Mouse (Mus musculus): ENCODE results near the gene Ndufaf7. TPM values are rescaled to one million over a fixed set of nuclear protein-coding genes. Genes with fewer than 3 reads are reported as not detected.

Gene Ndufaf7
- polyA plus RNA-seq, 1 experiment from 2014 or later = 62.5 TPM

Other genes starting within 250 kb of the Ndufaf7 start
- gene Strn, start 199.9 kb upstream of the Ndufaf7 start, polyA plus RNA-seq (2014; fragmentation: Nextera tagmentation; extraction: Ambion mirVana) = 7.6 and 9.0 TPM in 2 replicates
- gene Heatr5b, start 101.8 kb upstream of the Ndufaf7 start, polyA plus RNA-seq (2014; fragmentation: Nextera tagmentation; extraction: Ambion mirVana) = 19.4 and 25.3 TPM in 2 replicates
- gene Gpatch11, start 101.6 kb upstream of the Ndufaf7 start, polyA plus RNA-seq (2014; fragmentation: Nextera tagmentation; extraction: Ambion mirVana) = 54.1 and 56.5 TPM in 2 replicates
- 1.3 and 2.8 TPM in 2 replicates for gene Eif2ak2, start 54.6 kb upstream of the Ndufaf7 start, polyA plus RNA-seq (2014; fragmentation: Nextera tagmentation; extraction: Ambion mirVana)
- not detected in 2 replicates for gene Sult6b1, start 30.1 kb upstream of the Ndufaf7 start, polyA plus RNA-seq (2014; fragmentation: Nextera tagmentation; extraction: Ambion mirVana)
- gene Cebpzos, start 20.6 kb upstream of the Ndufaf7 start, polyA plus RNA-seq (2014; fragmentation: Nextera tagmentation; extraction: Ambion mirVana) = 114 and 118 TPM in 2 replicates
- 43.5 and 45.3 TPM in 2 replicates for gene Cebpz, start 70 bp upstream of the Ndufaf7 start, polyA plus RNA-seq (2014; fragmentation: Nextera tagmentation; extraction: Ambion mirVana)
- gene Prkd3, start 83.7 kb downstream of the Ndufaf7 start, polyA plus RNA-seq (2014; fragmentation: Nextera tagmentation; extraction: Ambion mirVana) = 9.2 and 16.1 TPM in 2 replicates
- 19.6 and 26.2 TPM in 2 replicates for gene Qpct, start 114.8 kb downstream of the Ndufaf7 start, polyA plus RNA-seq (2014; fragmentation: Nextera tagmentation; extraction: Ambion mirVana)

Data from neural tube, embryonic 14.5 days (tissue).